In the genomic region with DNA sequence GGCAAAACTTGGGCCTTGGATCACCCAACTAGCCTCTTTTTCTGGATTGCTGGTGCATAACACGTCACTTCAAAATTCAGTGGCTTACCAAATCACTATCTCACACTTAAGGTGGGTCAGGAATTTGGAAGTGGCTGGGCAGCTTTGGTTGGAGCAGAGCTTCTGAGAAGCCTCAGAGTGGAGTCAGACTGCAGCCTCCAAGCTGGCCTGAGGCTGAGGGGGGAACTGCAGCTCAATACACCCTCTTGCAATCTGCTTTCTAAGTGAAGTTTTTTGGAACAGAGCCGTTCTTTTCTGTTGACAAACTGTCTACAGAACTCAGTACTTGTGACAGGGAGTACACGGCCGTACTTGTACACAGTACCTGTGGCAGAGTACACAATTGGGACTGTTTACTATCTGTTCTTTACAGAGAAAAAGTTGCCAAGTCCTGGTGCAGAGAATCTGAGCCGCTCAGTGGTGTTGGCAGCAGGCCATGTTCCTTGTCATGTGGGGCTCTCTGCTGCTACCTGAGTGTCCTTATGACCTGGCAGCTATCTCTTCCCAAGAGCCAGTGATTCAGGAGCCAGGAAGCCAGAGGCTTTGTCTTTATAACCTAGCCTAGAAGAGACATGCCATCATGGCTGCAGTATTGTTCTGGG, we compare ENCODE assay signal across 10 mouse cellular contexts.
DNase-seq lines count a peak whose midpoint lies in the region; ATAC-seq and TF ChIP-seq lines count a peak whose summit lies in the region.
"Had no signal": no experiment of that assay in that cellular context is flagged by ENCODE, and none has a peak within 500 bp of the region (broad histone marks: within the 10 kb centered on the region; RNA-seq: fewer than 3 reads in every experiment).

No protein-coding gene starts in this region.

- H3K4me3 ChIP-seq in midbrain, embryonic 13.5 days (replicated peaks), result no peak overlapping the region
- H3K4me3 ChIP-seq in midbrain, embryonic 11.5 days (ENCODE audit: low read depth, low read length), result no peak overlapping the region
- no peak overlapping the region for H3K4me3 ChIP-seq in heart, adult 2 months
- H3K4me3 ChIP-seq in testis, adult 2 months (ENCODE audit: control insufficient read depth, low read depth, low read length), result no peak overlapping the region
- H3K4me3 ChIP-seq in forebrain, embryonic 16.5 days (replicated peaks; ENCODE audit: low read length), result no peak overlapping the region
- H3K4me3 ChIP-seq: embryonic facial prominence, embryonic 15.5 days; limb, embryonic 12.5 days had no signal

- no peak for DNase-seq in midbrain, embryonic 11.5 days (ENCODE audit: low spot score, missing footprints)
- peak in 1 of 2 experiments; percentile 80 for DNase-seq in heart, adult 2 months
- DNase-seq in kidney, postnatal 25 days, result peak; percentile 73 to 80
- no peak for DNase-seq in spleen, adult 18-20 months
- DNase-seq in left cerebral cortex, adult 11 months (ENCODE audit: low spot score), result no peak

- H3K4me1 ChIP-seq in midbrain, embryonic 13.5 days (replicated peaks), result peaks cover 5% of the 10 kb centered on the region; the same call in 1 of the 2 replicates
- no peaks in the 10 kb centered on the region; the same call in 1 of the 2 replicates for H3K4me1 ChIP-seq in midbrain, embryonic 11.5 days (ENCODE audit: control insufficient read depth, insufficient read depth, low read length)
- peaks cover 20% of the 10 kb centered on the region for H3K4me1 ChIP-seq in heart, adult 2 months (ENCODE audit: control insufficient read depth, insufficient read depth, low read length)
- H3K4me1 ChIP-seq in testis, adult 2 months (ENCODE audit: control insufficient read depth, insufficient read depth, low read length), result no peaks in the 10 kb centered on the region
- peaks cover 19% of the 10 kb centered on the region for H3K4me1 ChIP-seq in forebrain, embryonic 16.5 days (replicated peaks; ENCODE audit: control insufficient read depth, insufficient read depth, low read length)

- no peaks in the 10 kb centered on the region for H3K27me3 ChIP-seq in midbrain, embryonic 13.5 days
- H3K27me3 ChIP-seq in midbrain, embryonic 11.5 days (ENCODE audit: control insufficient read depth, insufficient read depth, low read length), result no peaks in the 10 kb centered on the region
- no peaks in the 10 kb centered on the region for H3K27me3 ChIP-seq in heart, adult 2 months (ENCODE audit: control insufficient read depth, insufficient read depth, low read length)
- H3K27me3 ChIP-seq in testis, adult 2 months (ENCODE audit: control insufficient read depth, insufficient read depth, low read length), result no peaks in the 10 kb centered on the region
- no peaks in the 10 kb centered on the region for H3K27me3 ChIP-seq in forebrain, embryonic 16.5 days (replicated peaks; ENCODE audit: control insufficient read depth, insufficient read depth, low read length)
- H3K27me3 ChIP-seq: embryonic facial prominence, embryonic 15.5 days; limb, embryonic 12.5 days had no signal

- peak; percentile 31; the same call in 1 of the 2 replicates for TF ChIP-seq POLR2A in heart, adult 2 months (IDR thresholded peaks at IDR 0.05; ENCODE audit: insufficient read depth, low read depth, low read length)
- TF ChIP-seq POLR2A in testis, adult 2 months (IDR thresholded peaks at IDR 0.05; ENCODE audit: control insufficient read depth, low read depth, low read length), result no peak

- no peaks in the 10 kb centered on the region for H3K79me2 ChIP-seq in heart, adult 2 months (replicated peaks; ENCODE audit: control insufficient read depth, insufficient read depth, low read length)

- 0 out of 2 replicates have a peak overlapping the region, but pooled peaks have one; percentile 19 for H3K9ac ChIP-seq in midbrain, embryonic 13.5 days (replicated peaks)
- H3K9ac ChIP-seq in midbrain, embryonic 11.5 days (ENCODE audit: low read length), result no peak overlapping the region
- H3K9ac ChIP-seq in heart, adult 2 months (ENCODE audit: low read depth, low read length), result no peak overlapping the region
- H3K9ac ChIP-seq in forebrain, embryonic 16.5 days (replicated peaks; ENCODE audit: low read depth, low read length), result no peak overlapping the region
- H3K9ac ChIP-seq: embryonic facial prominence, embryonic 15.5 days; limb, embryonic 12.5 days had no signal

- no peaks in the 10 kb centered on the region for H3K9me3 ChIP-seq in midbrain, embryonic 13.5 days
- H3K9me3 ChIP-seq in midbrain, embryonic 11.5 days (ENCODE audit: control insufficient read depth, low read length), result no peaks in the 10 kb centered on the region
- H3K9me3 ChIP-seq in forebrain, embryonic 16.5 days (ENCODE audit: control insufficient read depth, low read length), result no peaks in the 10 kb centered on the region
- H3K9me3 ChIP-seq: embryonic facial prominence, embryonic 15.5 days; limb, embryonic 12.5 days had no signal

- TF ChIP-seq CTCF in heart, adult 2 months (IDR thresholded peaks at IDR 0.05), result peak; percentile 57
- no peak for TF ChIP-seq CTCF in testis, adult 2 months (IDR thresholded peaks at IDR 0.05; ENCODE audit: control insufficient read depth, insufficient read depth, insufficient replicate concordance, low read depth, low read length)

- no peak overlapping the region for H3K4me2 ChIP-seq in midbrain, embryonic 13.5 days (replicated peaks)
- H3K4me2 ChIP-seq in midbrain, embryonic 11.5 days, result no peak overlapping the region
- no peak overlapping the region for H3K4me2 ChIP-seq in forebrain, embryonic 16.5 days (ENCODE audit: low read length)
- H3K4me2 ChIP-seq: embryonic facial prominence, embryonic 15.5 days; limb, embryonic 12.5 days had no signal

- H3K36me3 ChIP-seq in midbrain, embryonic 13.5 days, result peaks cover 17% of the 10 kb centered on the region
- H3K36me3 ChIP-seq in midbrain, embryonic 11.5 days (ENCODE audit: control insufficient read depth, insufficient read depth, low read length), result no peaks in the 10 kb centered on the region
- no peaks in the 10 kb centered on the region; the same call in 1 of the 2 replicates for H3K36me3 ChIP-seq in heart, adult 2 months (ENCODE audit: control insufficient read depth, insufficient read depth, low read length)
- no peaks in the 10 kb centered on the region for H3K36me3 ChIP-seq in testis, adult 2 months (ENCODE audit: control insufficient read depth, insufficient read depth, low read length)
- H3K36me3 ChIP-seq in forebrain, embryonic 16.5 days (ENCODE audit: control insufficient read depth, insufficient read depth), result no peaks in the 10 kb centered on the region
- H3K36me3 ChIP-seq: limb, embryonic 12.5 days had no signal

- 89% methylated on average over 5 of the region's 5 CpGs for WGBS in midbrain, embryonic 13.5 days
- WGBS in midbrain, embryonic 11.5 days, result 88% methylated on average over 5 of the region's 5 CpGs
- 35% methylated on average over 5 of the region's 5 CpGs for WGBS in heart, adult 2 months
- WGBS in forebrain, embryonic 16.5 days, result 54% methylated on average over 5 of the region's 5 CpGs

- intact Hi-C loops in heart, adult 2 months (cut with DNase I), result no loop called here

- H3K27ac ChIP-seq in midbrain, embryonic 13.5 days, result no peak overlapping the region
- H3K27ac ChIP-seq in midbrain, embryonic 11.5 days (ENCODE audit: low read depth, low read length), result no peak overlapping the region
- peak overlapping the region; percentile 91 for H3K27ac ChIP-seq in heart, adult 2 months
- H3K27ac ChIP-seq in testis, adult 2 months (ENCODE audit: control insufficient read depth, insufficient read depth, low read depth, low read length), result peak overlapping the region; percentile 20; the same call in 1 of the 2 replicates
- H3K27ac ChIP-seq in forebrain, embryonic 16.5 days (ENCODE audit: low read length), result no peak overlapping the region
- H3K27ac ChIP-seq: embryonic facial prominence, embryonic 15.5 days; limb, embryonic 12.5 days had no signal

- TF ChIP-seq EP300 in heart, adult 2 months (IDR thresholded peaks at IDR 0.05; ENCODE audit: insufficient read depth, low read depth, low read length), result peak; percentile 78

- no peak for ATAC-seq in midbrain, embryonic 13.5 days
- no peak for ATAC-seq in midbrain, embryonic 11.5 days (ENCODE audit: low FRiP score)
- ATAC-seq in forebrain, embryonic 16.5 days, result no peak

Comparison
In these comparisons a context has a peak if more than half of its experiments do, and no peak if none do; other contexts are left out.
1. H3K27ac ChIP-seq: peak in heart, adult 2 months (single experiment) and testis, adult 2 months (single experiment); none in midbrain, embryonic 13.5 days (single experiment), midbrain, embryonic 11.5 days (single experiment) and forebrain, embryonic 16.5 days (single experiment).
2. DNase-seq: peak in kidney, postnatal 25 days (2 of 2); none in midbrain, embryonic 11.5 days (single experiment), spleen, adult 18-20 months (0 of 2) and left cerebral cortex, adult 11 months (single experiment).